Mouse (Mus musculus): ENCODE measurements at regions not wholly inside any gene's neighbourhood (a gene's known extent, or its start where the extent isn't known, plus 50 kb on each side); places are given as distances from the start of the nearest gene placed in this dataset.

- no peak for DNase-seq (ENCODE audit: extremely low spot score)
These were observed 66.3 kb upstream of the Sox4 start for GRCm38 (mm10) chr13:29019839-29020238.

GRCm38 (mm10) chr13:29016145-29016651 is 62.7 kb upstream of the Sox4 start:
- no peak for DNase-seq (ENCODE audit: extremely low spot score)

- DNase-seq (ENCODE audit: extremely low spot score) = no peak
These were observed 62.1 kb upstream of the Sox4 start for GRCm38 (mm10) chr13:29015605-29015994.

- DNase-seq (ENCODE audit: extremely low spot score) = no peak
These were observed 61.5 kb upstream of the Sox4 start for GRCm38 (mm10) chr13:29014827-29015604.

GRCm38 (mm10) chr13:29014066-29014826 is 60.7 kb upstream of the Sox4 start:
- no peak for DNase-seq (ENCODE audit: extremely low spot score)

GRCm38 (mm10) chr13:29006467-29006866 is 53.0 kb upstream of the Sox4 start:
- no peak for DNase-seq (ENCODE audit: extremely low spot score)
